Mouse (Mus musculus): ENCODE results near the gene AL732309.1.
A peak's percentile ranks its signal among the peaks of the same experiment; 100 is the strongest.

GRCm38 (mm10) chr2:25224492-25224765 is 22.2 kb downstream of the AL732309.1 start, which contains the start of gene Tubb4b:
- TF ChIP-seq CTCF (IDR thresholded peaks at IDR 0.05; ENCODE audit: borderline replicate concordance, insufficient read depth, low read depth, low read length) (peak; percentile 17; the same call in 1 of the 2 replicates), POLR2A (IDR thresholded peaks at IDR 0.05; ENCODE audit: borderline replicate concordance, insufficient read depth, low read length) (peak; percentile 99)

All from cerebellum, adult 2 months (tissue).